Mouse (Mus musculus): ENCODE data around the gene Tas2r114. TPM values are rescaled to one million over a fixed set of nuclear protein-coding genes. Genes with fewer than 3 reads are reported as not detected.

Tas2r114 gene
- polyA plus RNA-seq (2012; rRNA removed) = not detected in 2 replicates

GRCm38 (mm10) chr6:131689963-131690362 is at the start of gene Tas2r114:
Gene Tas2r114 (minus strand): TSS chr6:131690063.

GRCm38 (mm10) chr6:131687395-131687794 is 2.5 kb downstream of the Tas2r114 start, which contains the start of gene Tas2r105:
Gene Tas2r105 (minus strand): TSS chr6:131687495.

GRCm38 (mm10) chr6:131685644-131686043 is 4.2 kb downstream of the Tas2r114 start, which contains the start of gene Tas2r104:
Gene Tas2r104 (minus strand): TSS chr6:131685744.

GRCm38 (mm10) chr6:131678786-131679185 is 11.1 kb downstream of the Tas2r114 start, which contains the start of gene Tas2r106:
Gene Tas2r106 (minus strand): TSS chr6:131678886.

GRCm38 (mm10) chr6:131660049-131660448 is 29.8 kb downstream of the Tas2r114 start, which contains the start of gene Tas2r107:
Gene Tas2r107 (minus strand): TSS chr6:131660149.

Other genes with a start within 250 kb of the Tas2r114 start
- not detected in 2 replicates for gene 5430401F13Rik, start 203.7 kb downstream of the Tas2r114 start, polyA plus RNA-seq (2012; rRNA removed)
- gene Gm6619, start 203.7 kb downstream of the Tas2r114 start, polyA plus RNA-seq (2012; rRNA removed) = not detected in 2 replicates
- not detected in 2 replicates for gene Tas2r130, start 59.2 kb downstream of the Tas2r114 start, polyA plus RNA-seq (2012; rRNA removed)
- not detected in 2 replicates for gene Tas2r107, start 29.9 kb downstream of the Tas2r114 start, polyA plus RNA-seq (2012; rRNA removed)
- not detected in 2 replicates for gene Tas2r106, start 11.2 kb downstream of the Tas2r114 start, polyA plus RNA-seq (2012; rRNA removed)
- not detected in 2 replicates for gene Tas2r104, start 4.3 kb downstream of the Tas2r114 start, polyA plus RNA-seq (2012; rRNA removed)
- gene Tas2r105, start 2.6 kb downstream of the Tas2r114 start, polyA plus RNA-seq (2012; rRNA removed) = not detected in 2 replicates